Mouse (Mus musculus) left cerebral cortex, adult 11 months (tissue): ENCODE data around the gene Ank3.
"Not testable (repeated sequence)": the region's sequence is repeated elsewhere in the genome, so short reads cannot be mapped to it uniquely, and the experiment has no call there.

Experiments
- DNase-seq: peaks from one replicate; pipeline ENCODE4 v3.0.0; 2022; ENCODE audit warnings: low spot score

Gene Ank3

GRCm38 (mm10) chr10:69904321-69904720, 505.7 kb downstream of the Ank3 start:
- no peak for DNase-seq

- DNase-seq = no peak
These were observed 509.5 kb downstream of the Ank3 start for GRCm38 (mm10) chr10:69907795-69908764.

GRCm38 (mm10) chr10:69909856-69910255, 511.3 kb downstream of the Ank3 start:
- DNase-seq = no peak

- DNase-seq = not testable (repeated sequence)
These were observed 511.7 kb downstream of the Ank3 start for GRCm38 (mm10) chr10:69910304-69910703.

- DNase-seq = not testable (repeated sequence)
These were observed 512.2 kb downstream of the Ank3 start for GRCm38 (mm10) chr10:69910726-69911125.

- DNase-seq = no peak
These were observed 517.0 kb downstream of the Ank3 start for GRCm38 (mm10) chr10:69915566-69915965.

GRCm38 (mm10) chr10:69916205-69916604, 517.6 kb downstream of the Ank3 start:
- no peak for DNase-seq

- DNase-seq = no peak
These were observed 518.3 kb downstream of the Ank3 start for GRCm38 (mm10) chr10:69916689-69917435.

GRCm38 (mm10) chr10:69917711-69918110, 519.1 kb downstream of the Ank3 start:
- no peak for DNase-seq

GRCm38 (mm10) chr10:69918461-69919151, 520.0 kb downstream of the Ank3 start:
- no peak for DNase-seq

GRCm38 (mm10) chr10:69919152-69919492, 520.5 kb downstream of the Ank3 start:
- no peak for DNase-seq

- no peak for DNase-seq
These were observed 521.2 kb downstream of the Ank3 start for GRCm38 (mm10) chr10:69919746-69920145.

GRCm38 (mm10) chr10:69922076-69922475, 523.5 kb downstream of the Ank3 start:
- DNase-seq = no peak

- DNase-seq = no peak
These were observed 525.2 kb downstream of the Ank3 start for GRCm38 (mm10) chr10:69923801-69924200.

- DNase-seq = no peak
These were observed 525.7 kb downstream of the Ank3 start for GRCm38 (mm10) chr10:69924321-69924720.

- no peak for DNase-seq
These were observed 526.3 kb downstream of the Ank3 start for GRCm38 (mm10) chr10:69924845-69925244.

- no peak for DNase-seq
These were observed 526.9 kb downstream of the Ank3 start for GRCm38 (mm10) chr10:69925285-69926157.

- DNase-seq = no peak
These were observed 527.7 kb downstream of the Ank3 start for GRCm38 (mm10) chr10:69926158-69926882.

- no peak for DNase-seq
These were observed 528.4 kb downstream of the Ank3 start for GRCm38 (mm10) chr10:69927012-69927411.

- no peak for DNase-seq
These were observed 529.8 kb downstream of the Ank3 start for GRCm38 (mm10) chr10:69928358-69928757.

- no peak for DNase-seq
These were observed 531.9 kb downstream of the Ank3 start for GRCm38 (mm10) chr10:69930503-69930902.
